Mouse (Mus musculus): Measurements from ENCODE around the gene Cldn34c2. TPM values are rescaled to one million over a fixed set of nuclear protein-coding genes. Genes with fewer than 3 reads are reported as not detected.

The Cldn34c2 gene
- polyA plus RNA-seq (2012; rRNA removed; ENCODE audit: low replicate concordance) = not detected in 2 replicates

GRCm38 (mm10) chrX:123581400-123581799 lies at the start of gene Cldn34c2:
Gene Cldn34c2, plus strand, starts transcription at chrX:123581700.

Other genes starting within 250 kb of the Cldn34c2 start
- not detected in 2 replicates for gene Gm17467, start 123.1 kb downstream of the Cldn34c2 start, polyA plus RNA-seq (2012; rRNA removed; ENCODE audit: low replicate concordance)
- not detected in 2 replicates for gene Cldn34c3, start 212.0 kb downstream of the Cldn34c2 start, polyA plus RNA-seq (2012; rRNA removed; ENCODE audit: low replicate concordance)